Mouse (Mus musculus) midbrain, embryonic 16.5 days (tissue): Measurements from ENCODE around the gene Tesmin. TPM values are rescaled to one million over a fixed set of nuclear protein-coding genes. Genes with fewer than 3 reads are reported as not detected.

Source experiments
- ATAC-seq: fragments of 200-750 bp; cut with Nextera tagmentation; 2 replicates; pipeline ENCODE4 v1.8.0; 2017; ENCODE audit warnings: moderate TSS enrichment
- H3K27ac ChIP-seq: fragments of 300-500 bp; sonication (generic); 2 replicates; pipeline ENCODE4 v1.5.1; 2014; ENCODE audit warnings: mild to moderate bottlenecking, low read length, mixed read lengths
- H3K27me3 ChIP-seq: fragments of 300-500 bp; sonication (generic); 2 replicates; pipeline ENCODE4 v1.6.1; 2014; ENCODE audit warnings: low read depth, low read length, mixed read lengths; ENCODE audit not compliant: control insufficient read depth, insufficient read depth
- H3K36me3 ChIP-seq: fragments of 300-500 bp; sonication (generic); 2 replicates; pipeline ENCODE4 v1.6.1; 2014; ENCODE audit warnings: mild to moderate bottlenecking, low read length, moderate library complexity, mixed read lengths; ENCODE audit not compliant: control insufficient read depth, insufficient read depth
- H3K4me1 ChIP-seq: fragments of 300-500 bp; sonication (generic); 2 replicates; pipeline ENCODE4 v1.6.1; 2014; ENCODE audit warnings: mild to moderate bottlenecking, low read length, mixed read lengths; ENCODE audit not compliant: control insufficient read depth, insufficient read depth
- H3K4me2 ChIP-seq: fragments of 300-500 bp; sonication (generic); 2 replicates; pipeline ENCODE4 v1.6.1; 2014; ENCODE audit warnings: mild to moderate bottlenecking, low read length, mixed read lengths
- H3K4me3 ChIP-seq: fragments of 300-500 bp; sonication (generic); 2 replicates; pipeline ENCODE4 v1.5.1; 2014; ENCODE audit warnings: low read depth, mild to moderate bottlenecking, low read length, moderate library complexity, mixed read lengths
- H3K9ac ChIP-seq: fragments of 300-500 bp; sonication (generic); 2 replicates; pipeline ENCODE4 v1.6.1; 2014; ENCODE audit warnings: low read depth, low read length, mixed read lengths
- H3K9me3 ChIP-seq: fragments of 300-500 bp; sonication (generic); replicated peaks from 2 replicates; pipeline ENCODE4 v1.6.1; 2014; ENCODE audit warnings: mild to moderate bottlenecking, low read length, mixed read lengths; ENCODE audit not compliant: control insufficient read depth, poor library complexity, severe bottlenecking
- WGBS: fragments of 180-500 bp; shearing (Covaris S2); extraction: QIAGEN DNeasy Blood & Tissue Kit; methylation state at CpG from one replicate; pipeline ENCODE4 v1.1.7; 2014; 5-methylcytosine and 5-hydroxymethylcytosine counted together
- polyA plus RNA-seq: library from polyadenylated mRNA; unstranded; fragments of >200 nt; fragmentation: Nextera tagmentation; extraction: Ambion mirVana; gene quantifications from 2 replicates; pipeline ENCODE4 v1.2.1, GENCODE M21; 2015

Tesmin gene
- polyA plus RNA-seq, 1 experiment from 2014 or later, result 0.84 TPM

DNA sequence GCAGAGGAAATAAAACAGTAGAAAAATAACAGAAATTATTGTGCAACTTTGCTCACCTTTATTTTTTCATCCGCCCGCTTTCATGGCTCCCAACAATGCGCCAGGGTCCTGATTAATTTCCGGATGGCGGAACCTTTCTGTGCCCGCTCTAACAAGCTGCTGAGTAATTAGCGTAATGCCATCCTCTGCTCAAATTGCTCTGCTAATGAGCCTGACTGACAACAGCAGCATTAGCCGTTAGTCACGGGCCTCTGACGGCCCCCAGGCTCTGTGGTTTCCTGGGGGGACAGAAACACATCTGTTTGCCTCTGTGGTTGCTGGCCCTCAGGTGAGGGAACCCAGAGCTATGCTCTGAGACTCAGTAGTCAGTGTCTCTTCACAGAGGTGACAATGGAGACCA lies 52.4 kb downstream of the Tesmin start:
- WGBS, result 57% methylated on average over 10 of the region's 10 CpGs
- no peak overlapping the region for H3K9ac ChIP-seq
- H3K9me3 ChIP-seq, result no peaks in the 10 kb centered on the region
- no peaks in the 10 kb centered on the region for H3K4me1 ChIP-seq
- H3K4me2 ChIP-seq, result no peak overlapping the region
- ATAC-seq, result no peak
- no peaks in the 10 kb centered on the region for H3K27me3 ChIP-seq
- no peak overlapping the region for H3K27ac ChIP-seq
- H3K4me3 ChIP-seq, result no peak overlapping the region
- H3K36me3 ChIP-seq, result no peaks in the 10 kb centered on the region

DNA sequence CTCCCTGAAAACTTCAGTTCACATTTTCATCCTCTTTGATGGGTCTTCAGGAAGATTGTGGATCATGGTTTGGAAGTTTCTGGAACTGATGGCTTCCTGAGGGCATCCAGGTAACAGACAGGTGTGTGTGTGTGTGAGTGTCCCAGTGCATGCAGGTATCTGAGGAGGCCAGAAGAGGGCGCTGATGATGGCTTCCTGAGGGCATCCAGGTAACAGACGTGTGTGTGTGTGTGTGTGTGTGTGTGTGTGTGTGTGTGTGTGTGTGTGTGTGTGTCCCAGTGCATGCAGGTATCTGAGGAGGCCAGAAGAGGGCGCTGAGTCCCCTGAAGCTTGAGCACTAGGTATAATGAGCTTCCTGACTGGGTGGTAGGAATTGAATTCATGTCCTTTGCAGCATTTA lies 58.7 kb downstream of the Tesmin start:
- Histone ChIP-seq H3K4me3 (no peak overlapping the region), H3K27me3 (no peaks in the 10 kb centered on the region), H3K9me3 (no peaks in the 10 kb centered on the region), H3K9ac (no peak overlapping the region), H3K36me3 (no peaks in the 10 kb centered on the region), H3K4me2 (no peak overlapping the region), H3K4me1 (peaks cover 5% of the 10 kb centered on the region; the same call in 1 of the 2 replicates), H3K27ac (no peak overlapping the region)
- WGBS, result 60% methylated on average over 3 of the region's 3 CpGs
- ATAC-seq, result no peak

DNA sequence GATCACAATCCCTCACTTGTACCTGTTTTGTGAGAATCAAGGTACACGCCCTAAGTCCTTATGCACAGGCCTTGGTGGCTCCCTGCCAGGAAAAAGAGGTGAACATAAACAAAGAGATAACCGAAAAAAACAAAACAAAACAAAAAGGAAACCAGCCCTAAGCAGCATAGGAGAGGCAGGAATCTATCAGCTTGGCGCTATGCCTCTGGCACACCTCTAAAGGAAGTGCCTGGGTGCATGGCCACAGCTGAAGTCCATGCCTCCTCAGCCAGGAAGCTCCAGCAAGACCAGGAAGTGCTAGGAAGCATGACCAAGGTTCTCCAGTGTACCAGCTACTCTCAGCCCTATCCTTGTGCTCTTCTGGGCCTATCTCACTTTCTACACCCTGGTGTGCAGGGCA lies 60.6 kb downstream of the Tesmin start:
- H3K4me1 ChIP-seq, result peaks cover 5% of the 10 kb centered on the region; the same call in 1 of the 2 replicates
- 84% methylated on average over 3 of the region's 3 CpGs for whole genome bisulfite sequencing
- no peak overlapping the region for H3K9ac ChIP-seq
- H3K36me3 ChIP-seq, result 0 out of 2 replicates have a peak, but pooled peaks cover under 1% of the 10 kb centered on the region
- H3K9me3 ChIP-seq, result no peaks in the 10 kb centered on the region
- ATAC-seq, result no peak
- H3K27ac ChIP-seq, result no peak overlapping the region
- H3K4me2 ChIP-seq, result no peak overlapping the region
- H3K27me3 ChIP-seq, result no peaks in the 10 kb centered on the region
- H3K4me3 ChIP-seq, result no peak overlapping the region

DNA sequence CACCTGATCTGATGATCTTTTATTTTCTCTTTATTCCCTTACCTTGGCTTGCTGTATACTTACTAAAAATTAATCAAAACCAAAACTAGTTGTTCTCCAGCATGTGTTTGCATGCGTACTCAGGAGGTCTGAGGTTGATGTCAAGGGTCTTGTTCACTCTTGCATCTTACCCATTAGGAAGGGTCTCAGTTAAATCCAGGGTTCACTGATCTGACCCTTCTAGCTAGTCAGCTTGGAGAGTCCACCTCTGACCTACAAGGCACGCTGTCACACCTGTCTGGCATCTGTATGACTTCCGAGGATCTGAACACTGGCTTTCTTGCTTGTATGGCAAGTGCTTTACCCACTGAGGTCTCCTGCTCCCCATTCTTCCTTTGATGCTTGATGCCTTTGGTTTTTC lies 62.1 kb downstream of the Tesmin start:
- Histone ChIP-seq H3K36me3 (peaks cover 10% of the 10 kb centered on the region; the same call in 1 of the 2 replicates), H3K4me2 (no peak overlapping the region), H3K9ac (no peak overlapping the region), H3K4me1 (peaks cover 5% of the 10 kb centered on the region; the same call in 1 of the 2 replicates), H3K27ac (no peak overlapping the region), H3K9me3 (no peaks in the 10 kb centered on the region), H3K4me3 (no peak overlapping the region), H3K27me3 (no peaks in the 10 kb centered on the region)
- WGBS, result 95% methylated on average over 3 of the region's 3 CpGs
- ATAC-seq, result no peak

DNA sequence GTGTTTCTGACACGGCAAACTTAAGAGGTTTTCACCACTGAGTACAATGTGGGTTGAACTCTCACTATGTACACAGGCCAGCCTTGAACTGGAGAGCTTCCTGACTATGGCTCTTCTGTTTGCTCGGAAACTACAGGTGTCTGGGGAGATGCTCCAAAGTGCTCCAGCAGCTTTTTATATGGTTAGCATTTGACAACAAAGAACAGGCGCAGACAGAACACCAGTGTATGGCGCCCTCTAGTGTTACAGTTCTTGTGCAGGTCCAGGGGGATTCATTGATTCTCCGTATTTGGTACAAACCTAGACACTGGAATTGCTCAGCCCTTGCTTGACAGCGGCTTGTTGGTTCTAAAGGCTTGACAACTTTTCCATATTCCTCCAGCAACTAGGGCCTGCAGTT lies 62.5 kb downstream of the Tesmin start:
- WGBS, result 24% methylated on average over 6 of the region's 6 CpGs
- no peak overlapping the region for H3K4me3 ChIP-seq
- H3K36me3 ChIP-seq, result peaks cover 11% of the 10 kb centered on the region; the same call in 1 of the 2 replicates
- no peak overlapping the region for H3K9ac ChIP-seq
- H3K4me1 ChIP-seq, result peaks cover 5% of the 10 kb centered on the region; the same call in 1 of the 2 replicates
- ATAC-seq, result peak; percentile 82
- H3K9me3 ChIP-seq, result no peaks in the 10 kb centered on the region
- no peak overlapping the region for H3K27ac ChIP-seq
- H3K27me3 ChIP-seq, result no peaks in the 10 kb centered on the region
- no peak overlapping the region for H3K4me2 ChIP-seq

DNA sequence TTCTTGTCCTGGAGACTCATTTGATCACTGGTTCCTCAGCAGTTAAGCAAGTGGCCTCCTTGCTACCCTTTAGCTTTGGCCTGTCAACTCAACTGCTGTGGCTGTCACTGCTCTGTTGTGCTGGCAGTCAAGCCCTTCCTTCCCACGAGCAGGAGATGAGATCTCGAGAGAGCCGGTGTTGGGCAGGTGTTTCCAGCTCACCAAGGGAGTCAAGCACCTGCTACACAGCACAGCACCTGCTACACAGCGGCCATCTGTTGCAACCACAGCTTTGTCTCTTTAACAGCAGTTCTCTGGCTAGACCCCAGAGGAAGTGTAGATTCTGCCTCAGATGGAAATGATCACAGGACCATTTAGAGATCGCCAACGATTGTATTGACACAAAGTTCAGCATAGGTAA lies 63.0 kb downstream of the Tesmin start:
- Histone ChIP-seq H3K4me1 (peaks cover 5% of the 10 kb centered on the region; the same call in 1 of the 2 replicates), H3K9me3 (no peaks in the 10 kb centered on the region), H3K27me3 (no peaks in the 10 kb centered on the region), H3K4me2 (no peak overlapping the region), H3K9ac (no peak overlapping the region), H3K36me3 (peaks cover 12% of the 10 kb centered on the region; the same call in 1 of the 2 replicates), H3K27ac (no peak overlapping the region), H3K4me3 (no peak overlapping the region)
- WGBS, result 59% methylated on average over 6 of the region's 6 CpGs
- peak; percentile 34; the same call in 1 of the 2 replicates for ATAC-seq

Other genes starting within 250 kb of the Tesmin start
- 90.5 and 93.9 TPM in 2 replicates for gene Mrpl21, start 106.0 kb upstream of the Tesmin start, polyA plus RNA-seq
- gene Ighmbp2, start 105.8 kb upstream of the Tesmin start, polyA plus RNA-seq, result 10.8 and 11.2 TPM in 2 replicates
- 14.9 and 15.1 TPM in 2 replicates for gene Cpt1a, start 66.5 kb upstream of the Tesmin start, polyA plus RNA-seq
- 15.6 and 16.6 TPM in 2 replicates for gene Gal, start 25.7 kb downstream of the Tesmin start, polyA plus RNA-seq
- gene Ppp6r3, start 186.9 kb downstream of the Tesmin start, polyA plus RNA-seq, result 56.9 and 60.2 TPM in 2 replicates